Mouse (Mus musculus) intestine, embryonic 14.5 days (tissue): ENCODE data around the gene Usp2. TPM values are rescaled to one million over a fixed set of nuclear protein-coding genes. Genes with fewer than 3 reads are reported as not detected.

Experiments
- ATAC-seq: fragments of 200-750 bp; cut with Nextera tagmentation; replicated peaks from 2 replicates; pipeline ENCODE4 v1.8.0; 2017; ENCODE audit warnings: low read depth, moderate number of reproducible peaks, moderate TSS enrichment, moderate library complexity; ENCODE audit not compliant: low FRiP score, low TSS enrichment
- DNase-seq: peaks from one replicate; pipeline ENCODE4 v3.0.0-alpha.2; 2018; ENCODE audit warnings: low spot score
- H3K27ac ChIP-seq: fragments of 300-500 bp; sonication (generic); 2 replicates; pipeline ENCODE4 v1.5.1; 2014; ENCODE audit warnings: low read depth, mild to moderate bottlenecking, control low read depth
- H3K27me3 ChIP-seq: fragments of 300-500 bp; sonication (generic); replicated peaks from 2 replicates; pipeline ENCODE4 v1.6.1; 2014; ENCODE audit warnings: low read length, control low read depth; ENCODE audit not compliant: control insufficient read depth, insufficient read depth
- H3K36me3 ChIP-seq: fragments of 300-500 bp; sonication (generic); 2 replicates; pipeline ENCODE4 v1.6.1; 2014; ENCODE audit warnings: low read length, control low read depth; ENCODE audit not compliant: control insufficient read depth, insufficient read depth
- H3K4me1 ChIP-seq: fragments of 300-500 bp; sonication (generic); replicated peaks from 2 replicates; pipeline ENCODE4 v1.6.1; 2014; ENCODE audit warnings: low read length, control low read depth, mixed read lengths; ENCODE audit not compliant: control insufficient read depth, insufficient read depth
- H3K4me2 ChIP-seq: fragments of 300-500 bp; sonication (generic); 2 replicates; pipeline ENCODE4 v1.6.1; 2014; ENCODE audit warnings: low read length
- H3K4me3 ChIP-seq: fragments of 300-500 bp; sonication (generic); 2 replicates; pipeline ENCODE4 v1.5.1; 2014; ENCODE audit warnings: low read depth, low read length, control low read depth, mixed read lengths
- H3K9ac ChIP-seq: fragments of 300-500 bp; sonication (generic); 2 replicates; pipeline ENCODE4 v1.6.1; 2014; ENCODE audit warnings: mild to moderate bottlenecking, low read length
- H3K9me3 ChIP-seq: fragments of 300-500 bp; sonication (generic); 2 replicates; pipeline ENCODE4 v1.6.1; 2016; ENCODE audit warnings: low read length, control low read depth; ENCODE audit not compliant: control insufficient read depth
- WGBS: fragments of 180-500 bp; shearing (Covaris S2); extraction: QIAGEN DNeasy Blood & Tissue Kit; methylation state at CpG from one replicate; pipeline ENCODE4 v1.1.7; 2014; 5-methylcytosine and 5-hydroxymethylcytosine counted together
- polyA plus RNA-seq: library from polyadenylated mRNA; unstranded; fragments of >200 nt; fragmentation: Nextera tagmentation; extraction: Ambion mirVana; gene quantifications from 2 replicates; pipeline ENCODE4 v1.2.1, GENCODE M21; 2014

Usp2 gene
- polyA plus RNA-seq, 1 experiment from 2014 or later, result 12.5 TPM

GRCm38 (mm10) chr9:44114453-44114852 lies 47.6 kb downstream of the Usp2 start:
- WGBS, result 71% methylated on average over 2 of the region's 2 CpGs
- Histone ChIP-seq H3K4me3 (no peak overlapping the region), H3K27me3 (no peaks in the 10 kb centered on the region), H3K36me3 (no peaks in the 10 kb centered on the region), H3K27ac (no peak overlapping the region), H3K4me1 (peaks cover 11% of the 10 kb centered on the region), H3K4me2 (no peak overlapping the region), H3K9ac (no peak overlapping the region), H3K9me3 (no peaks in the 10 kb centered on the region)
- no peak for DNase-seq
- ATAC-seq, result no peak

- ATAC-seq, result no peak
- Histone ChIP-seq H3K27me3 (no peaks in the 10 kb centered on the region), H3K4me2 (no peak overlapping the region), H3K4me3 (no peak overlapping the region), H3K4me1 (no peaks in the 10 kb centered on the region), H3K9me3 (no peaks in the 10 kb centered on the region), H3K27ac (no peak overlapping the region), H3K9ac (no peak overlapping the region), H3K36me3 (no peaks in the 10 kb centered on the region)
- no peak for DNase-seq
- WGBS, result 88% methylated on average over 9 of the region's 9 CpGs
Observed at GRCm38 (mm10) chr9:44115599-44115998, 48.8 kb downstream of the Usp2 start.

DNA sequence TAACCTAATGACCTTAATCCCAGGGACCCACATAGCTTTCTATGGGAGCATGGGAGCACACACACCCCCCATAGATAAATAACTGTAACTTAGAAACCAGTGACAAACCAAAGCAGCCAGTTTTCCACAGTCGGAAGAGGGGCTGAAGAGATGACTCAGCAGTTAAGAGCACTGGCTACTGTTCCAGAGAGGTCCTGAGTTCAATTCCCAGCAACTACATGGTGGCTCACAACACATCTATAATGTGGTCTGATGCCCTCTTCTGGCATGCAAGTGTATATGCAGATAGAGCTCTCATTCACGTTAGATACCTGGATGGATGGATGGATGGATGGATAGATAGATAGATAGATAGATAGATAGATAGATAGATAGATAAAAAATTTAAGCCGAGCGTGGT lies 49.4 kb downstream of the Usp2 start:
- ATAC-seq (no peak), DNase-seq (no peak)
- Histone ChIP-seq H3K9me3 (no peaks in the 10 kb centered on the region), H3K4me2 (no peak overlapping the region), H3K9ac (no peak overlapping the region), H3K27ac (no peak overlapping the region), H3K4me1 (no peaks in the 10 kb centered on the region), H3K4me3 (no peak overlapping the region), H3K27me3 (no peaks in the 10 kb centered on the region), H3K36me3 (no peaks in the 10 kb centered on the region)
- 89% methylated on average over 4 of the region's 4 CpGs for whole genome bisulfite sequencing

GRCm38 (mm10) chr9:44119011-44119410 lies 52.2 kb downstream of the Usp2 start:
- no peak overlapping the region for H3K4me3 ChIP-seq
- no peak overlapping the region for H3K4me2 ChIP-seq
- H3K9ac ChIP-seq, result no peak overlapping the region
- ATAC-seq, result no peak
- no peaks in the 10 kb centered on the region for H3K4me1 ChIP-seq
- no peaks in the 10 kb centered on the region for H3K27me3 ChIP-seq
- no peaks in the 10 kb centered on the region for H3K9me3 ChIP-seq
- WGBS, result 59% methylated on average over 5 of the region's 5 CpGs
- DNase-seq, result no peak
- no peak overlapping the region for H3K27ac ChIP-seq
- no peaks in the 10 kb centered on the region for H3K36me3 ChIP-seq

GRCm38 (mm10) chr9:44119948-44120465 lies 53.2 kb downstream of the Usp2 start:
- DNase-seq, result no peak
- no peaks in the 10 kb centered on the region for H3K9me3 ChIP-seq
- WGBS, result 60% methylated on average over 8 of the region's 8 CpGs
- H3K4me2 ChIP-seq, result no peak overlapping the region
- no peak for ATAC-seq
- no peaks in the 10 kb centered on the region for H3K27me3 ChIP-seq
- no peaks in the 10 kb centered on the region for H3K4me1 ChIP-seq
- no peak overlapping the region for H3K9ac ChIP-seq
- H3K36me3 ChIP-seq, result no peaks in the 10 kb centered on the region
- H3K27ac ChIP-seq, result no peak overlapping the region
- H3K4me3 ChIP-seq, result no peak overlapping the region

GRCm38 (mm10) chr9:44124317-44124716 lies 57.5 kb downstream of the Usp2 start:
- H3K27me3 ChIP-seq, result no peaks in the 10 kb centered on the region
- H3K36me3 ChIP-seq, result no peaks in the 10 kb centered on the region
- H3K9me3 ChIP-seq, result no peaks in the 10 kb centered on the region
- DNase-seq (no peak), ATAC-seq (no peak)
- H3K27ac ChIP-seq, result no peak overlapping the region
- H3K9ac ChIP-seq, result no peak overlapping the region
- H3K4me2 ChIP-seq, result no peak overlapping the region
- no peak overlapping the region for H3K4me3 ChIP-seq
- WGBS, result 67% methylated on average over 6 of the region's 6 CpGs
- H3K4me1 ChIP-seq, result peaks cover 8% of the 10 kb centered on the region

DNA sequence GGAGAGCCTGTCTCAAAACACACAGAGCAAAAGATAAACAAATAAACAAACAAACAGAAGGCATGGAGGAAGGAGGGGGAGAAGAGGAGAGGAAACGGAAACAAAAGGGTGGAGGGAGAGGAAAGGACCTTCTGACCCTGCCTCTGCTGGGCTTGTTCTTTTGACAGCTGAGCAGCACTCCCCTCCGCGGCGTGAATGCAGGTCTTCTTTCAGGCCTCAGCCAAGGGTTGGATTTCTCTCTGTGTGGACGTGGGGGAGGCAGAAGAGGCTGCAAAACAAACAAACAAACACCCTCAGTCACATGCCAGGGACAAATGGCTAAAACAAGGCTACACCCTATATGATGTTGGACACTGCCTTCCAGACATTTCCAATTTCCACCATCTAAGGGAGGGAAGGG lies 58.2 kb downstream of the Usp2 start:
- no peak overlapping the region for H3K4me2 ChIP-seq
- 66% methylated on average over 5 of the region's 5 CpGs for WGBS
- H3K4me3 ChIP-seq, result no peak overlapping the region
- no peak for DNase-seq
- no peak for ATAC-seq
- H3K36me3 ChIP-seq, result no peaks in the 10 kb centered on the region
- no peaks in the 10 kb centered on the region for H3K9me3 ChIP-seq
- H3K9ac ChIP-seq, result no peak overlapping the region
- no peaks in the 10 kb centered on the region for H3K27me3 ChIP-seq
- H3K4me1 ChIP-seq, result peaks cover 14% of the 10 kb centered on the region
- no peak overlapping the region for H3K27ac ChIP-seq

- Histone ChIP-seq H3K27me3 (no peaks in the 10 kb centered on the region), H3K4me3 (no peak overlapping the region), H3K27ac (no peak overlapping the region), H3K36me3 (no peaks in the 10 kb centered on the region), H3K9ac (no peak overlapping the region), H3K4me2 (peak overlapping the region; percentile 33; the same call in 1 of the 2 replicates), H3K4me1 (peaks cover 21% of the 10 kb centered on the region), H3K9me3 (no peaks in the 10 kb centered on the region)
- DNase-seq (peak; percentile 95), ATAC-seq (no peak)
- 25% methylated on average over 18 of the region's 18 CpGs for WGBS
Observed at GRCm38 (mm10) chr9:44125546-44126428, 59.0 kb downstream of the Usp2 start.

GRCm38 (mm10) chr9:44126746-44127145 lies 59.9 kb downstream of the Usp2 start:
- ATAC-seq (no peak), DNase-seq (no peak)
- Histone ChIP-seq H3K4me1 (peaks cover 30% of the 10 kb centered on the region), H3K27ac (no peak overlapping the region), H3K9me3 (no peaks in the 10 kb centered on the region), H3K9ac (no peak overlapping the region), H3K36me3 (no peaks in the 10 kb centered on the region), H3K4me2 (no peak overlapping the region), H3K27me3 (no peaks in the 10 kb centered on the region), H3K4me3 (no peak overlapping the region)
- 83% methylated on average over 3 of the region's 3 CpGs for WGBS
